Mouse (Mus musculus): ENCODE data around the gene Klhl31. TPM values are rescaled to one million over a fixed set of nuclear protein-coding genes. Genes with fewer than 3 reads are reported as not detected.
A peak's percentile ranks its signal among the peaks of the same experiment; 100 is the strongest.

Klhl31 gene
- total RNA-seq (2022): under 1 TPM in 2 of 4 experiments, not detected in 2; 0.04 to 0.07 TPM

DNA sequence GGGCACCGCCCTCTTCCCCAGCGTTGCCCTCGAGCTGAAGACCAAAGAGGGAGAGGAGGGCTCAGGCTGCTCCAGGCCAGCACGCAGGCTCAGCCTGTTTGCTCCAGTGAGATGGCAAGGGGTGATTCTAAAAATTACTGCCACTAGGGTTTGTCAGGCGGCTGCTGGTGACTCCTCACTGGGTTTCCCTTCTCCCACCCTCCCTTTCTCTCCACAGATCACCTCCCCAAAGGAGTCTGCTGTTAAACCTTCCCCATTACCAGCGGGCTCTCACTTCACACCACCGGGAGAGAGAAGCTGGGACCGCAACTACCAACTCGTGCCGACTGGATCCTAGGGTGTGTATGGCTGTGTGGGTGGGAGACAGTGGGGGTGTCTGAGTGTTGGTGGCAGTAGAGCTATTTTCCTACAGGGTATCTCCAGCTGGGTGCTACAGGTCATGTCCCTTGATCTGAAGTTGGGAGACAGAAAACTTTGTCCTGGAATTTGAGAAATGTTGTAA is at the start of gene Klhl31:
Klhl31 (plus strand) TSS at position 51 of the 502 bp plus-strand sequence.
- DNase-seq (ENCODE audit: low spot score in 2 of 2): no peak

DNA sequence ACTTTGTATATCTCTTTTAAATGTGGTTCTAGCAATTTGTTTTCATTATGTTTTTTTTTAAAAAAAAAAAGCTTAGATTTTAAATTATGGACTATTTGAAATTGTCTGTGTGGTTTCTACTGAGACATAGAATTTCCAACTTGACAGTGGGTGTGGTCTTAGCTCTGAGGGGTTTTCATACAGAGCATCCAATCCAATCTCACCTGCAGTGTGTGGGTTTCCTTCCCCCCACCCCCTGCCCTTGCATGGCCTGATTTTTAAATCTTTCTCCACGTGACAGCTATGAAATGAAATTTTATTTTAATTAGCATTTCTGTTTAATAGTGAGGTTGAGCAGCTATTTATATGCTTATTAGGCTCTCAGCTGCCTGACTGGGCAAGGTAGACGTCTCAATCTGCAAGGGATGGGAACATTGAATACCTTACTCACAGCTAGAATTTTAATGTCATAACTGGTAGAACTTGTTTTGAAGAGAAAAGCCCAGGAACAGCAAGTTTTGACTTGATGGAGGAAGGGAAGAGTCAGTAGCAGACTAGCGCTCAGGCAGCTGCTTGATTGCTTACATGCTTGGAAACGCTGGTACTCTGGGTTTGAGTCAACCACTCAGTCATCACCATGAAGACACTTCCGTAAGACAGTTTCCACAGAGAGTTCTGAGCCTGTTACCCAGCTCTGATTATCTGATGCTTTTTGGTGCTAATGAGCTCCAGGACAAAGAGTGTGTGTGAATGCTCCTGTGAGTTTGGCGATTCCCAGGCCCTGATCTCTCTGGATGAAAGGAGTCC is 49.3 kb upstream of the Klhl31 start:
- no peak for DNase-seq (ENCODE audit: low spot score in 2 of 2)

DNA sequence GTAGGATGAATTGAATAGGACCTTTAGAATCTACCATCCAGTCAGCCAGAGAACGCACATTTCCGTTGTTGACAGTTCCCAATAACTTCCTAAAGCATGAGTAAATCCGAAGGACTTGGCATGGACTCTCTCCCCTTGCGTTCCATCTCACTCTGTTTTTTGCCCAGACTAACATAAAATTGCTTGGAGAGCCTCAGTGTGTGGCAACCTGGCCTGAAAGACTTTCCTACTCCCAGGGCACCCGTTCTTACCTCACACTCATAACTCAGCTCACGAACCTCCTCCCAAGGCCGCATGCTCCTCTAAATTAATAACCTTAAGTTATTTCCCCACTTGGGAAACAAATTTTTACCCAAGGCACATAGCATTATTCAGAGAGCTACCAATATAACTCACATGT is 48.7 kb upstream of the Klhl31 start:
- no peak for DNase-seq (ENCODE audit: low spot score in 2 of 2)

DNA sequence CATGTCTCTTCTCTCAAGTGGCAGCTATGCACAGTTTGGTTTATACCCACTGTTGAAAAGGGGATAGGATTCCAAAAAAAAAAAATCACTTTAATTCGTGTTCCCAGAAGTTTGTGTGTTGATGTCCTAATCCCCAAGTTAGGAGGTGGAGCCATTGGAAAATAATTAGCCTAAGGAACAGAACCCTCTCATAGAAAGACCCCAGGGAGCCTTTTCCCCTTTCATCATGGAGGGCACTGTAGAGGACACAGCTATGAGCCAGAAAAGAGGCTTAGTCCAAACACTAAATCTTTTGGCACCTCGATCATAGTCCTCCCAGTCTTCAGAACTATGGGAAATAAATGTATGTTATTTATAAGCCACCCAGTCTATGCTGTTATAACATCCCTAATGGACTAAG is 46.8 kb upstream of the Klhl31 start:
- no peak for DNase-seq (ENCODE audit: low spot score in 2 of 2)

DNA sequence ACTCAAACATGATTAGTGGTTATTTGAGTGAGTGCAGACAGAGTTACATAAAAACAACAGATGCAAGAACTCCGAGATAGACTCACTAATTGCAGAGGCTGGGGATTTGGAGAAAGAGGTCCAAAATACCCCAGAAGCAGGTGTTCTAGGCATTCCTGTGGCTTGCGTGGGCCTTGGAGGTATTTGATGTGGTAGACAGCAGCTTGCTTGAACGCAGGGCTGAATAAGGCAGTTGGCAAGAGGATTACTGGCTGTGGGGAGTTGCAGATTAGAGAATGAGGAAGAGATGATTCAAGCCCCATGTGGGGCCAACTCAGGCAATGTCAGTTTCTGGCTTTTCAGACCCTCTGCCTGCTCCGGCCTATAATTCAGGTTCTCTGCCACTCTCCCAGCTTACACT is 43.9 kb upstream of the Klhl31 start:
- DNase-seq (ENCODE audit: low spot score in 2 of 2): peak; percentile 19 to 28

DNA sequence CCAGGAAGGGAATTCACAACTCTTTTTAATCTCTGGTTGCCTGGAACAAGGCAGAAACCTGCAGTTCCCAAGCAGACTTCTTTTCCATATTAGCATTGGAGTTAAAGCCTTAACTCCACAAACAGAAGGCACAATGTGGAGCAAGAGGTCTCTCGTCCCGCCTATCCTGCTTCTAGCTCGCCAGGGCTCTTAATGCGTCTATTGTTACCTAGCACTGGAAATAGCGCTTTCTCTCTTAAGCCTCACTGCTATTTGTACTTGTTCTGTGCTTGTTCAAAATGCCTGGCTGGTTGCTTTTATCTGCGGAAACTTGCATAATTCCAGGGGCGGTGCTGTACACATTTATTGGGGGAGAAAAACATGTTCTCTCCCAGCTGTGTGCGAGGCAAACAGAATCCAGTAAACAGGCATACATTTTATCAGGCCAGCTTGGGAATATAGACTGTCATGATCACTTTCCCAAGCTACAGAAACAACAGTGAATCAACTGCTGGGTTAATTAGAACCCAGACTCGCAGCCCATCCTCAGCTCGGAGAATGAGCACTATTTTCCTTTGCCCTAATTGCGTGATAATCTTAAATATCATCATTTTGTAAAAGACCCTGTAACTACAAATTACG is 41.2 kb upstream of the Klhl31 start:
- peak in 1 of 2 experiments; percentile 7 for DNase-seq (ENCODE audit: low spot score in 2 of 2)

DNA sequence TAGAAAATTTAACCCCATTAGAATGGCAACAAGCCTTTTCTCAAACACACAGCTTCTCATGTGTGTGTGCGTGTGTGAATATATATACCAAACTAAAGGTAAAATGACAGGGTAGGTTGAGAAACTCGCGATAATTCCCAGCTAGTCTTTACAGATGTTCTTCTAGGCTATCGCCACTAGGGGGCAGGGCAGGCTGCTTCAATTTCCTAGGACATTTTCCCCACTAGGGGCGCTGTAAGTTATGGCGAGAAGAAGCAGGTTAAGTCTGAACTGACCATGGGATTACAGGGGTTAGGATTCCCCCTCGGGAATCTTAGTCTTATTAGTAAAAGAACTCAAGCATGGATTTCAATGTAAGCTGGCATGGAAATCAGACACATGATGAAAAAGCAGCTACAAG is 39.9 kb upstream of the Klhl31 start:
- DNase-seq (ENCODE audit: low spot score in 2 of 2): peak; percentile 45 to 76

DNA sequence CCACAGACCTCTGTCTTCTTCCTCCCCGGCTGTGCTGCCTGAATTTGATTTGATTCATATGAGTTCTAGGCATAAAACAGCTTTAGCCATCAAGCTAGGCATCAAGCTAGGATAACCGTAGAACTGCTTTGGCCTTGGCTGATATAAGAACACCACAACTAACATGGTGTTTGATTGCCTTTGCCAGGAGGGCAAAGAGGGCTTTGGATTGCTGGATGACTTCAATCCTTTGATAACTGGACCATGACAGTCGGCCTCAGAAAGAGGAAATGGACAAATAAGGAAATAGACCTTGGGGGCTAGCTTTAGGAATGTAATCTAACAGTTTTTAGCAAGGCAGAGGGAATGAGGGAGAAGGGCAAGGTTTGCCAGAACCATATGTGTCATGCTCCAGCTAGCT is 37.7 kb upstream of the Klhl31 start:
- DNase-seq (ENCODE audit: low spot score in 2 of 2): no peak

DNA sequence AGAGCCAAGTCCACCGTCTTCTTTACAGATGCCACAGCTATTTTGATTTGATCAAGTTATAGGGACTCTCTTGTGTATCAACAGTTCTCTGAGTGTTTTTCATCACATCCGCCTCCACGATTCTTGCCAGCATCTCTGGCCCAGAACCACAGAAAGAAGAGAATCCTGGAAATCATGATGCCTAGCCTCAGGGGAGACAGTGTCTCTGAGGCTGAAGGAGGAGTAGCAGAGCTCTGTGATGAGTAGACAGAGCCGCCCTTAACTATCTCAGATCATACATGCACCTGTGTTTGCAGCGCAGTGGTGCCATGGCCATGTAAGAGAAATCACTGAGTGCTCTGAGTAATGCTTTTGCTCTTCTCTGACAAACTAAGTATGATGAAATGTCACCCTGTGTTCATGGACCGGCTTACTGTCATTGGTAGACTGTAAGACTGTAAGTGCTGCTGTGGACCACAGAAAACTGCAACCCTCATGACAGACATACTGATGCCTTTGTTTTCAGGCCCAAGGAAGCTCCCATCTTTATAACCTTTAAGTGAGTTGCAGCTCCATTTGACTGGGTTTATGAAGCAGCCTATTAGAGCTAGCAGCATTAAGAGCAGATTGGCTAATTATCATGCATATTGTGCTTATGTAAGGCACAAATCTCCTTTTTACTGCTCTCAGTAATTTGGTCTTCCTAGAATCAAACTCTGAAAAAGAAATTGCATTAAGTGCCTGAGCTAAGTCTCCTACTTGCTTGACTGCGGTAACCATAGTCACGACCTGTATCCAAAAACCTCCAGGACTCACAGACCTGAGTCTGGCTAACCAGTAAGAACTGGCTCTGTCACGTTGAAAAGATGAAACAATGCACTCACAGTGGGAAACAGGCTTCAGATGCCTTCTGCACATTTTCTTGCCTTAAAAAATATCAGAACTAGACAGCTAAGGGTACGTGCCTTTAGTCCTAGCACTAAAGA is 33.7 kb upstream of the Klhl31 start:
- no peak for DNase-seq (ENCODE audit: low spot score in 2 of 2)

DNA sequence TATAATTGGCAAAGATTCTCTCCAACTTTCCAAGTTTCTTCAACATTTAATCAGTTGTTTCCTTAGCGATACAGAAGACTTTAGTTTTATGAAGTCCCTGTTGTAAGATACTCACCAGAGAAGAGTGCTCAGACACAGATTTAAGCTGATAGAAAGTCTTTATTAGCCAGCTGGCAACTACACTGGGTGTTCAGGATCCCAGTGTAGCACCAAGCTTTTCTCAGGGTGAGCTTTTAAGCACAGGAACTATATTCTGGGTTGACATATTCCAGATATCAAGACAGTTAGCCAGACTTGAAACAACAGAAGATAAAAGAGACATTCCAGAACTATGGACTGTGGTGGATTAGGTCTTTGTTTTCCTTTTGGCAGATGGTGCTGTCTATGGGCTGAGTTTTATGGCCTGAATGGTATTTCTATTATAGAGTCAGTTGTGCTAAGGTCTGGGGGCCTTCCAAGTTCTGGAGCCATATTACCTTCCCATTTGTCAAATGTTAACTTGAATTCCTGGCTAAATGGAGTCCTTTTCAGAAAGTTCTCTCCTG is 32.3 kb upstream of the Klhl31 start:
- no peak for DNase-seq (ENCODE audit: low spot score in 2 of 2)

DNA sequence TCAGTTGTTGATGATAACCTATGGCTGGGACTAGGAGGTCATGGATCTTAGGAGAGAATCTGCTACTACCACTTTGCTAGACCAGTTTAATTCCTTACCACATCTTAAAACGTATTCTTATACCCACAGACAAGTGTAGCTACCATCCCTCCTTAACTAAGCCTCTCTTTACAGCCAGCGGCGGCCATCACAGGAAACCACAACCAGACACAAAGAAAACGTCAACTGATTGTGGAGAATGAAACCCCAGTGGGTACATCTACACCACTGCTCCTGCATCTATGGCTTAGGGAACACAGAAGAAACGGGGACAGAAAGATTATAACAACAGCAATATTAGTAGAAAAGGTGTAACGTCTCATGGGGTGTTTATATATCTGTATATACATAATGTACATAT is 29.0 kb upstream of the Klhl31 start:
- DNase-seq (ENCODE audit: low spot score in 2 of 2): no peak

DNA sequence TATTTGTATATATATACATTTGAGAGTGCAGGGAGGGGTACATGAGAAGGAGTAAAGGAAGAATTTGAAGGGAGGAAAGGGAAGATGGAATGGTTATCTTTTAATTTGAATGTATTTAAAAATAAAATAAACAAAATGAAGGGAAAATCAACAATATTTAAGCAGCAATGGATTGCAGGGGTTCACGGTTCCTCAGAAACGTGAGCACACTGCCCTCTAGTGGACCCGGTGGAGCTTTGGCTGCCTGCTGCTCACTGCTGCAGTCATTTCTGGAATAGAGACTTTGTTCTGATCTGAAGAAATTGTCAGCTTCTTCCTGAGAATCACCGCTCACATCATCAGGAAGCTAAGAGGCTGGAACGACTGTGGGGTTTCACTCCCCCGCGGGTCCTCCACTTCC is 28.5 kb upstream of the Klhl31 start:
- no peak for DNase-seq (ENCODE audit: low spot score in 2 of 2)

DNA sequence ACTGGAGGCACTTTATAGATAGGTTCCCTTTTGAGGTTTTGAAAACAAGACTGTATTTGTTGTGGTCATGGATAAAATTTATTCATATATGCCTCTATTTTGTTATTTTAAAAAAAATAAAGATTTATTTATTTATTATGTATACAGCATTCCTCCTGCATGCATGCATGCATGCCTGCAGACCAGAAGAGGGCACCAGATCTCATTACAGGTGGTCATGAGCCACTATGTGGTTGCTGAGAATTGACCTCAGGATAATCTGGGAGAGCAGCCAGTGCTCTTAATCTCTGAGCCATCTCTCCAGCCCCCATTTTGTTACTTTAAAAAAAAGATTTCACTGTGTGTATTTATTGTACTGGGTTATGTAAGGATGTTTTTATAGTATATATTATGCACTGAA is 25.5 kb upstream of the Klhl31 start:
- no peak for DNase-seq (ENCODE audit: low spot score in 2 of 2)

DNA sequence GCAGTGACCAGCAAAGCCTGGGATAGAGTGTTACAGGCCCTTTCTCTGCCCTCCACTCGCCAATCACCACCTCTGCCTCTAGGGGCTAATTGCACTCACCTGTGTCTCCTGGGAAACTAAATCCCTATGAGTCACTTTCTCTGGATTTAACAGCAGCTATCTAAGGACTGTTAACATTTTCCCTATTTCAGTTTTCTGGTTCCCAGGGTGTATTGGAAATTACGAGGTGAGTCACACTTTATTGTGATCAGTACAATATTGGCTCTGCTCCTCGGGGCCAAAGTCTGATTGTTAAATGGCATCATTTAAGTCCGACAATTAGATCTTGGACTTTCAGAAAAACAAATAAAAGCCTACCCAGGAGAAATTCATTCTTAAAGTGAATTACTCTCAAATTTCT is 24.0 kb upstream of the Klhl31 start:
- DNase-seq (ENCODE audit: low spot score in 2 of 2): no peak

DNA sequence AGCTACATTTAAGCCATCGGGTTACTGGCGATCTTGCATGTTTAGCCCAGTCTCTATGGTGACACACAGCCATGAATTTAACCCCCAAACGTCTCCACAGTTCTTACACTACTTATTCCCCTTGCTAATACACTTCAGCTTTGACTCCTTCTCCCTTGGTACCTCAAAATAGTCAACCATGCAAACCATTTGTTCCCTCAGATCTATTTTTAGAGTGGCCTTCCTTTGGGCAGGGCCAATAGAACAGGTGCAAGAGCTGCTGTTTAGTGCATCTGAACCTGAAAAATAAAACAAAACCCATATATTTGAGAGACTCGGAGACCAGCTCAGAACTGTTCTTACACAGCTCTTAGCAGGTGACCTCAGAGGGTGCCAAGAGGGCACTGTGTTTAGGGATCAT is 20.4 kb upstream of the Klhl31 start:
- no peak for DNase-seq (ENCODE audit: low spot score in 2 of 2)

DNA sequence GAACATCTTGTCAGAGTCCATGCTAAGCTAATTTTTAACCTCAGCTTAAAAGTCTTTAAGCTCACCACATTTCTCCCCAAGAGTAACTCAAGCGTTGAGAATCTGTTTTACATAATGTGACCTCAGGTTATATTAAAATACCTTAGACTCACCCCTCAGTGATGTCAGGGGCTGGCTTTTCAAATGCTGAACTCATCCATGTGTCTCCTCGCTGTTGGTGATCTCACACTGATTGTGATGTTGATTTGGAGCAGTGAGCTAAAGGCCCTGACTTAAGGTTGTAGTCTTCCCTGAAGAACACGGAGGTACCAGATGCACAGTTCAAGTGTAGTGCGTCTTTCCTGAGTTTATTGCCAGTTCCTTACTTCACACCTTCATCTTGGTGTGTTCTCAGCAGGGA is 19.5 kb upstream of the Klhl31 start:
- DNase-seq (ENCODE audit: low spot score in 2 of 2): no peak

DNA sequence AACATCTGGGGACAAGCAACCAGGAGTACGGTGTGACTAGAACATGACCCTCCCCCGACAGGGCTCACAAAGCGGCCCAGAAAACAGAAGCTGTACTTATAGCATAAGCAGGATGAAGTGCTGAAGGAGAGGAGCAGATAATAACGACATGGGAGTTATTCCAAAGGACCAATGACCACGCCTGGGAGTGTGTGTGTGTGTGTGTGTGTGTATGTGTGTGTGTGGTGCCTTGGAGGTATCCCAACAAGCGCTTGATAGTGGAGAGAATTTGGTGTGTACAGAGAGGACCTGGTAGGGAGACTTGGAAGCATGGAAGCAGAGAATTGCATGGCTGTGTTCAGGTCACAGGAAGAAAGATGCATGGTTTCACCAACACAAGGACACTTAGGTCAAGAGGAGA is 18.5 kb upstream of the Klhl31 start:
- no peak for DNase-seq (ENCODE audit: low spot score in 2 of 2)

DNA sequence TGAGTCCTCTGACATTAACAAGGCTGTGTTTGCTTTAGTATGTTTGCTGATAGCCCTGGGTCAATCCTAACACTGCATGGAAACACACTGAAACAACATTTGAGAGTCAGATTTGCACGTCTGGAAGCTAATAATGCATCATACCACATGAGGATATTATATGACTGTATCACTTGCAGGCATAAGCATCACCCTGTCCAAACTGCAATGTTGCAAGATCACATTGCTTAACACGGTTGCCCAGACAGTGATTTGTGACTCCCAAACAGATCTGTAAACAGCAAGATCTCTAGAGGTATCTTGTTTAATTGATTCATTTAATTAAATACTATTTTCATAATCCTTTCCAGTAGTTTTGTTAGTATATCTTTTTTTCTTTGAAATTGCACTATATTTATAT is 17.9 kb upstream of the Klhl31 start:
- no peak for DNase-seq (ENCODE audit: low spot score in 2 of 2)

DNA sequence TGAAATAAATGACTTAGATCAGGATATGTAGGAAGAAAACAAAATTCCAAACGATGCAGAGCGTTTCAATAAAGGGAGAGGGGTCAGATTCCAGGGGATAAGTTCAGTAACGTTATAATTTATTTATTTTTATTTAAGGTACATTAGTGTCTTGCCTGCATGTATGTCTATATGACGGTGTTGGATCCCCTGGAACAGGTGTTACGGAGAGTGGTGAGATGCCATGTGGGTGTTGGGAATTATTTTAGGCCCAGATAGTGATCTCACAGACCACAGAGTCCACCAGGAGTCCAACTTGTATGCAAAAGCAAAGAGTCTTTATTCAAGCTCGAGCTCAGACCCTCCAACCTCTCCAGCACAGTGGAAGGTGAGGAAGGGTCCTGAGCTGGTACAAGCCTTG is 16.2 kb upstream of the Klhl31 start:
- DNase-seq (ENCODE audit: low spot score in 2 of 2): no peak

DNA sequence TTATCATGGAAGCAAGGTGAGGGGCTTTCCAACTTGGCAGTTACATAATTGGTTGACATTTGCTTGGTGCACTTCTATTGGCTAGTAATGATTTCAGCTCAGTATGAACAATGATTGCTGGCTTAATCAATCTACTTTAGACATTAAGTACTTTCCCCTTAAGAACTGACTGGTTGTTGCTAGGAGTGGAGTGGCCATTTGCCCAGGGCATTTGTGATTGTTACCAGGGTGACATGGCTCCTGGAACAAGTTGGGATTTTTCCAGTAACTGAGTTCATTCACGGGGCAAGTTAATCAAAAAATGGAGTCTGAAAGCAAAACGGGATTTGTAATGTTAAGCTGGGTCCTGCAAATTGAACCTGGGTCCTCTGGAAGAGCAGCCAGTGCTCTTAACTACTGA is 15.8 kb upstream of the Klhl31 start:
- peak; percentile 15 to 23 for DNase-seq (ENCODE audit: low spot score in 2 of 2)

DNA sequence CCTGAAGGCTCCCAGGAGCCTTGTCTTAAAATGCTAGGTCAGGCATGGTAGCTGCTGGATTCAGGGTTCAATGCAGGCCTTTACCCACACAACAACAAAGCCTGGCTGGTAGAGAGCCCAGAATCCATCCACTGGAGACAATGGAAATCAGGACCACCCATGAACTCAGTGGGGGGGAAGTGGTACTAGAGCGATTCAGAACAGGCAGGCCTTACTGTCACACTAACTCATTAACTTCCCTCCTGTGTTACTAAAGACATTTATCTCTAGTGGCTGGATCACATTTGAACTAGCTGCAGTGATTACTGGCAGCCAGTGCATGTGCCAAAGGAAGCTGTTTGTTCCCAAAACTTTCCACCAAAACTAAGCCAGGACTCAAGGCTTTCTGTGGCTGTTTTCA is 13.4 kb upstream of the Klhl31 start:
- DNase-seq (ENCODE audit: low spot score in 2 of 2): peak in 1 of 2 experiments; percentile 10

Data from layer of hippocampus, adult 8-10 months (tissue).